Mouse (Mus musculus) heart, embryonic 12.5 days (tissue): ENCODE measurements around the gene Smim26. TPM values are rescaled to one million over a fixed set of nuclear protein-coding genes. Genes with fewer than 3 reads are reported as not detected.

ENCODE experiments used
- ATAC-seq: fragments of 200-750 bp; cut with Nextera tagmentation; 2 replicates; pipeline ENCODE4 v1.8.0; 2017; ENCODE audit warnings: moderate TSS enrichment, moderate library complexity; ENCODE audit not compliant: insufficient number of reproducible peaks, low FRiP score
- H3K27ac ChIP-seq: fragments of 300-500 bp; sonication (generic); 2 replicates; pipeline ENCODE4 v1.5.1; 2016; ENCODE audit warnings: mild to moderate bottlenecking, moderate library complexity; ENCODE audit not compliant: poor library complexity, severe bottlenecking
- H3K27me3 ChIP-seq: fragments of 300-500 bp; sonication (generic); replicated peaks from 2 replicates; pipeline ENCODE4 v1.6.1; 2016; ENCODE audit warnings: mild to moderate bottlenecking, moderate library complexity
- H3K36me3 ChIP-seq: fragments of 300-500 bp; sonication (generic); 2 replicates; pipeline ENCODE4 v1.6.1; 2016; ENCODE audit warnings: mild to moderate bottlenecking, moderate library complexity
- H3K4me1 ChIP-seq: fragments of 300-500 bp; sonication (generic); replicated peaks from 2 replicates; pipeline ENCODE4 v1.6.1; 2016; ENCODE audit warnings: mild to moderate bottlenecking
- H3K4me2 ChIP-seq: fragments of 300-500 bp; sonication (generic); 2 replicates; pipeline ENCODE4 v1.6.1; 2016; ENCODE audit warnings: mild to moderate bottlenecking, moderate library complexity
- H3K4me3 ChIP-seq: fragments of 300-500 bp; sonication (generic); 2 replicates; pipeline ENCODE4 v1.5.1; 2016; ENCODE audit warnings: mild to moderate bottlenecking
- H3K9ac ChIP-seq: fragments of 300-500 bp; sonication (generic); 2 replicates; pipeline ENCODE4 v1.6.1; 2016; ENCODE audit warnings: mild to moderate bottlenecking, moderate library complexity
- H3K9me3 ChIP-seq: fragments of 300-500 bp; sonication (generic); replicated peaks from 2 replicates; pipeline ENCODE4 v1.6.1; 2016; ENCODE audit warnings: mild to moderate bottlenecking, moderate library complexity
- WGBS: fragments of 180-500 bp; shearing (Covaris S2); methylation state at CpG from one replicate; pipeline ENCODE4 v1.1.7; 2016; 5-methylcytosine and 5-hydroxymethylcytosine counted together
- microRNA-seq: library from miRNA; unstranded; fragments of <30 nt; microRNA quantifications from one replicate; pipeline ENCODE4, GENCODE M21; 2017
- polyA plus RNA-seq: library from polyadenylated mRNA; unstranded; fragments of >200 nt; fragmentation: Nextera tagmentation; extraction: Ambion mirVana; gene quantifications from 2 replicates; pipeline ENCODE4 v1.2.1, GENCODE M21; 2016

Smim26 gene
- polyA plus RNA-seq, 1 experiment from 2014 or later, result 54.8 TPM

DNA sequence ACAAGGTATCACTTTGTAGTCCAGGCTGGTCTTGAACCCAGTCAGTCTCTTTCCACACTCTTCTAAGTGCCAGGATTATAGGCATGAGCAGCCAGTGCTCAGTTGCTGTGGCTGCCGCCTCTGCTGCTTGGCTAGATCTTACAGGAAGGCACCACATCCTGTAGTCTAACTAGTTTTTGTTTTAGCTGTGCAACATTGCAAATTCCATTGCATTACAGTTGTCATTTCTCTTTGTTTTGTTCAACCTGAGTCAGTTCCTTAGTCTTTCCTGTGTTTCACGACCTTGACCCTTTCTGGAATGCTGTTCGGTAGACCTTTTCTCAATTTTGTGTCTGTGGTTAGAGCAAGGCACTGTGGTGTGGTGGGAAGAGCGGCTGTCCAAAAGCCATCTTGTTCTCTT lies 43.4 kb downstream of the Smim26 start:
- WGBS, result 68% methylated on average over 4 of the region's 4 CpGs
- Histone ChIP-seq H3K9me3 (no peaks in the 10 kb centered on the region), H3K4me1 (peaks cover 5% of the 10 kb centered on the region), H3K27ac (no peak overlapping the region), H3K9ac (no peak overlapping the region), H3K27me3 (no peaks in the 10 kb centered on the region), H3K4me2 (no peak overlapping the region), H3K4me3 (no peak overlapping the region), H3K36me3 (0 out of 2 replicates have a peak, but pooled peaks cover 5% of the 10 kb centered on the region)
- no peak for ATAC-seq

DNA sequence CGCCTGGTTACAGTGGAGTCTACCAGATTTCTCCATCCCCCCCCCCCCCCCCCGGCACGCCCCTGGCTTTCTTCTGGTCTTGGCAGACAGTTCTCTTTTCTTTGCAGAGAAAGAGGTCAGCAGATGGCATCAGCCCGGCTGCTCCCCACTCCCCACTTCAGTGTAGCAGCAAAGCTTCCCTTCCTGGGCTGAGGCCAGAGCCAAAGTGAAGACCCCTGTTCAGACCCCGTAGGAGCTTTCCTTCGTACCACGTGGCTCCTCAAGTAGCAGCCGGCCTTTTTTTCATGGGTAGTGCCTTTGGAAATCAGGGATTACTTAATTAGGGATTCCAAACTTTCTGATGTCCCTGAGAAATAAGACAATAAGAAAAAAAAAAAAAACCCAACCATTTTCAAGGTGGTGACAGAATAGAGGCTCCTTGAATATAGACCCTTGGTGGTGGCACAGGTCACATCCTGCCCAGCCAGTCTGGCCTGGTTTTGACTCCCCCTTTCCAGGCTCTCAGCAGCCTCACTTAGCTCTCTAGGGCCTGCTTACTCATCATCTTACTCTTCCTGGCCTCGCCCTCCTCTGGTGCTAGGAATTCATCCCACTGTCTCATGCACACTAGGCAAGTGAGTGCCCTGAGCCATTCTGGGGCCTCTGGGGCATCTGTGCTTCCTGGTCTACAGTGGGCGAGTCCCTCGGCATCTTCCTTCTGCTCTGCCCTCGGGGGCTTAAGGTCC lies 44.0 kb downstream of the Smim26 start:
- no peaks in the 10 kb centered on the region for H3K36me3 ChIP-seq
- WGBS, result 74% methylated on average over 12 of the region's 12 CpGs
- peaks cover 5% of the 10 kb centered on the region for H3K4me1 ChIP-seq
- ATAC-seq, result no peak
- H3K9me3 ChIP-seq, result no peaks in the 10 kb centered on the region
- H3K4me3 ChIP-seq, result no peak overlapping the region
- no peak overlapping the region for H3K9ac ChIP-seq
- H3K27me3 ChIP-seq, result no peaks in the 10 kb centered on the region
- H3K27ac ChIP-seq, result no peak overlapping the region
- H3K4me2 ChIP-seq, result no peak overlapping the region

DNA sequence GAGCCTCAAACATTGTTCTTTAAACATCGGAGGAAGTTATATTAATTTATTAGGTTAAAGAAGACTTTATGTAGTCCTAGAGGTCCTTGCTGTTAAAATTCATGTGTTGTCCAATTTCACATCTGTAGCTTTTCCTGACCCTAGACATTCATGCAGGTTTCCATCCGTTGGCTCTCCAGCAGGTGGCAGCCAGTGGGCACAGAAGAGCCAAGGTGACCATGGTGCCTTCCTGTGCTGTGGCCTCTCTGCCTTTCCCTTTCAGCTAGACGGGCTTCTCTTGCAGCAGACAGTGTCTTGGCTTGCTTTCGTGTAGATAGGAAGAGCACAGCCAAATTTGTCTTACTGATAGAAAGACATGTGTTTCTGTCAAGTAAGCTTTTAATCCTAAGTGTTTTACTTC lies 44.9 kb downstream of the Smim26 start:
- Histone ChIP-seq H3K9ac (no peak overlapping the region), H3K27me3 (no peaks in the 10 kb centered on the region), H3K27ac (no peak overlapping the region), H3K9me3 (no peaks in the 10 kb centered on the region), H3K4me1 (peaks cover 10% of the 10 kb centered on the region), H3K4me3 (no peak overlapping the region), H3K4me2 (no peak overlapping the region), H3K36me3 (no peaks in the 10 kb centered on the region)
- 52% methylated on average over 4 of the region's 4 CpGs for whole genome bisulfite sequencing
- no peak for ATAC-seq

DNA sequence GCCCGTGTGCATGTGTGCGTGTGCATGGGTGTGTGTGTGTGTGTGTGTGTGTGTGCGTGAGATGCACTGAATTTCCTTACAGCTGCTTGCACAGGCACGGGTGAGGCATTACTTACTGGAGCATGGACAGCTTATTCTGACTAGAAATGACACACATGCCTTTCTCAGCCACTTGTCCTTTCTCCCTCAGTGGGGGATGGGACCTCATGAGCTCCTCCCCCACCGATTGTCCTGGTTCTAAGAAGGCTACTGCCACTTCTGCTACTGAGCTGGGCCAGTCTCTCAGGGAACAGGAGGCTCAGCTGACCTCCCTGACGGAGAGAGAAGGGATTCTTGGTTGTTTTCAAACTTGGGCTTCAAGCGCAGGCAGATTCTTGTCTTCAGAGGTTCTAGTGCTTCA lies 46.2 kb downstream of the Smim26 start:
- Histone ChIP-seq H3K9me3 (no peaks in the 10 kb centered on the region), H3K27ac (no peak overlapping the region), H3K9ac (no peak overlapping the region), H3K4me2 (no peak overlapping the region), H3K27me3 (no peaks in the 10 kb centered on the region), H3K36me3 (no peaks in the 10 kb centered on the region), H3K4me3 (no peak overlapping the region), H3K4me1 (peaks cover 11% of the 10 kb centered on the region)
- 67% methylated on average over 7 of the region's 7 CpGs for WGBS
- no peak for ATAC-seq

DNA sequence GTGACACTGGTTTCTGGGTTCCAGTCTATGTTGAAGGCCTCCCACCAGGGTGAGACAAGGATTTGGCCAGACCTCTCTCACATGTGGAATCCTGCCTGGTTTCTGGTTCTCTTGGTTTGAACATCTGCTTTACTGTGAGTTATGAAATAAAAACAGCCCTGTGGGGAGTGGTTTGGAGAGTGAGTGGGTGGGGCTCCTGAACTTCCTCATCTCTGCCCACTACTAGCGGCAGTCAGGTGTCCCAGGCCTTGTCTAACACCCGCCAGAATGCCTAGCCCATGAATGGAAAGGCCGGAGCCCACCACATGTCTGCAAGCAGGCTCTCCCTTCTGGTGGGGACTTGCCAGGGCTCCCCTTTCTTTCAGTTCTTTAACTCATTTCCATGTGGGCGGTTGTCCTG lies 48.1 kb downstream of the Smim26 start:
- Histone ChIP-seq H3K9me3 (no peaks in the 10 kb centered on the region), H3K4me3 (no peak overlapping the region), H3K27me3 (no peaks in the 10 kb centered on the region), H3K36me3 (no peaks in the 10 kb centered on the region), H3K27ac (no peak overlapping the region), H3K4me2 (no peak overlapping the region), H3K4me1 (peaks cover 11% of the 10 kb centered on the region), H3K9ac (no peak overlapping the region)
- no peak for ATAC-seq
- WGBS, result 90% methylated on average over 4 of the region's 4 CpGs

Small RNAs within 50 kb of the gene (microRNA-seq; reads per million reads assigned to microRNA genes)
- gene Gm24823, result not detected

Other genes starting within 250 kb of the Smim26 start
- gene Kat14, start 225.1 kb upstream of the Smim26 start, polyA plus RNA-seq, result 27.3 and 27.5 TPM in 2 replicates
- 0.90 and 3.8 TPM in 2 replicates for gene Pet117, start 225.1 kb upstream of the Smim26 start, polyA plus RNA-seq
- gene Dzank1, start 66.6 kb upstream of the Smim26 start, polyA plus RNA-seq, result 0.88 and 1.3 TPM in 2 replicates
- 19.6 and 20.1 TPM in 2 replicates for gene Polr3f, start 66.3 kb upstream of the Smim26 start, polyA plus RNA-seq
- 35.8 and 38.0 TPM in 2 replicates for gene Rbbp9, start 43.2 kb upstream of the Smim26 start, polyA plus RNA-seq
- 49.8 and 50.6 TPM in 2 replicates for gene Sec23b, start 37.8 kb upstream of the Smim26 start, polyA plus RNA-seq
- gene Dtd1, start 5.8 kb downstream of the Smim26 start, polyA plus RNA-seq, result 30.5 and 31.2 TPM in 2 replicates
- not detected in 2 replicates for gene Scp2d1, start 229.6 kb downstream of the Smim26 start, polyA plus RNA-seq